Mouse (Mus musculus): ENCODE measurements around the gene Apex1.
"Not testable (repeated sequence)": the region's sequence is repeated elsewhere in the genome, so short reads cannot be mapped to it uniquely, and the experiment has no call there.

The Apex1 gene

DNA sequence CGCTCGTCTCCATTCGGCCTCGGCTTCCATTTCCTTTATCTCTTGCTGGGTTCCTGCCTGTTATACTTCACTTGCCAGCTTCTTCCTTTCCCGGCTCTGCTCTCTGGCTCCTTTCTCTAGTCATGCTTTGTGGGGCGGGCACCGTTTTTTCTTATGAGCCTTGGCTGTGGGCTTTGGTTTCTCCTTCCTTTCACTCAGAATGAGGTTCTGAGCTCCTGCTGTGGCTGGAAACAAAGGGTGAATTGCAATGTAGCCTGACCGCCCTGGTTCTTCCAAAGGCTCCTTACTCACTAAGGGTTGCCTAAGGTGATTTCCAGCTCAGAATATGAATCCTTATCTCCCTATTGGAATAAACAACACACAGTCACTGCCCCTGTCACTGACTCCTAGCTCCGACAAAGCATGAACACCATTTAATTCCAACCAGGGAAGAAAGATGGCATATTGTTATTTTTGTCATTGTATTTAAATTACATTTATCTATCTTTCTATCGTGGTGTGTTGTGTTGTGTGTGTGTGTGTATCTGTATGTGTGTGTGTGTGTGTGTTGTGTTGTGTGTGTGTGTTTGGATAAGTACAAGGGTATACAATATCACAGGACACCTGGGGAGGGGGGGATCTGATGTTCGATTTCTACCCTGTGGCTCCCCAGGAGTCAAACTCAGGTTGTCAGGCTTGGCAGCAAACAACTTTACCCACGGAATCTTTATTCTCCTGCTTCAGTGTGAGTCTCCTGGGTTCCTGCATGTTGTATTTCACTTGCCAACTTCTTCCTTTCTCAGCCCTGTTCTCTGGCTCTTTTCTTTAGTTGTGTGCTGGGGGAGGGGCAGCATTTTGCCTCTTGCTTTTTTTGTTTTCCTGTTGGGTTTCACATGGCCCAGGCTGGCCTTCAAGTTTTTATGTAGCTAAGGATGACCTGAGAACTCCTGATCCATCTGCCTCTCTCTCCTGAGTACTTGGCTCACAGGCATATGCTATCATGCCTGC lies 45.1 kb downstream of the Apex1 start:
- DNase-seq (ENCODE audit: low spot score in 2 of 2): peak in 1 of 2 experiments; percentile 29

DNA sequence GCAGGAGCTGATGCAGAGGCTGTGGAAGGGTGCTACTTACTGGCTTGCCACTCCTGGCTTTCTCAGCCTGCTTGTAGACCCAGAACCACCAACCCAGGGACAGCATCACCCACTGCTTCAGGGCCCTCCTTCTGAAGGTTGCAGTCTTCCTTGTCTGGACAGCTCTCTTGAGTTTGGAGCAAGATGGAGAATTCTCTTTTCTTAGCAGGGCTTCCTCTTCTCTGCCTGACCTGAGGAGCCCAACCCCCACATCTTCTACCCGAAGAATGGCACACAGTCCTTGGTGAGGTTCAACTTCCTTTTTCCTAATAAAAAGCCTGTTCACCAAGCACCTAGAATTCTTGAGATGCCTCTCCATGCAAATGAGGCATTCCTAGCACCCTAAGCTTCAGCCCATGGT lies 46.1 kb downstream of the Apex1 start:
- DNase-seq (ENCODE audit: low spot score in 2 of 2): no peak

DNA sequence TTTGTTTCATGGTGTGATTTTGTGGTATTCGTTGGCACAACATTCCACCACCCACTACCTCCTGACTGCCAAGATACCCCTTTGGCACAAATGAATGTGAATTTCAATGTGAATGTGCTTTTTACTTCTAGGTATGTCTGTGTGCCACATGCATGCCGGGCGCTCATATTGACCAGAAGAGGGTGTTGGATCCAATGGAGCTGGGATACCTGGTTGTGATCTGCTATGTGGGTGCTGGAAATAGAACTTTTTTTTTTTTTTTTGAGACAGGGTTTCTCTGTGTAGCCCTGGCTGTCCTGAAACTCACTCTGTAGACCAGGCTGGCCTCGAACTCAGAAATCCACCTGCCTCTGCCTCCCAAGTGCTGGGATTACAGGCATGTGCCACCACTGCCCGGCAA lies 48.3 kb downstream of the Apex1 start:
- not testable (repeated sequence) for DNase-seq (ENCODE audit: low spot score in 2 of 2)

DNA sequence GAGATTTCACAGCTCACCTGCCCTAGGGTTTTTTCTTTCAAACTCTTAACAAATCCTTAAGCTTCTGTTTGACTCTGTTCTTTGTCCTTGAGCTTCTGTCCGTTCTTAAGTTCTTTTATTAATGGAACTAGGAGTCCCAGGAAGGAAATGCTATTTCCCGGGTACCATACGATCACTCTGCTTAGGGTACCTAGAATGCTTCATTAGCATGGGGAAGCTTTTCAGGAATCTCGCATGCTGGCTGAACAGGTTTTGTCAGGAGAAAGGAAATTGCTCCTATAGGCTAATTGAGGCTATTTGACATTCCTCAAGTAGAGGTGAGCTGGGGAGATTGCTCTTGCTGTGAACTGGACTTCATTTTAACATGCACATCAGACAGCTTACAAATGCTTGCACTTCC lies 48.9 kb downstream of the Apex1 start:
- no peak for DNase-seq (ENCODE audit: low spot score in 2 of 2)

DNA sequence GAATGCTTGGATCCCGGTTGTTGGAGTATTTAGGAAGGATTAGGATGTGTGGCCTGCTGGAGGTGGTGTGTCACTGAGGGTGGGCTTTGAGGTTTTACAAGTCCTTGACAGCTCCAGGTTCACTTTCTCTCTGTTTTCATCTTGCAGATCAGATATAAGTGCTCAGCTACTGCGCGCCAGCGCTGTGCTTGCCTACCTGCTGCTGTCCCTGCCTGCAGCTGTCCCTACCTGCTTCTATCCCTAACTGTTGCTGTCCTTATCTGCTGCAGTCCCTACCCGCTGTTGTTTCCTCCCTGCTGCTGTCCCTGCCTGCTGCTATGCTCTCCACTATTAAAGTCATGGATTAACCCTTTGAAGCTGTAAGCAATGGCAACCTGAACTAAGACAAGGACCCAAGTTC lies 50.2 kb downstream of the Apex1 start:
- no peak for DNase-seq (ENCODE audit: low spot score in 2 of 2)

DNA sequence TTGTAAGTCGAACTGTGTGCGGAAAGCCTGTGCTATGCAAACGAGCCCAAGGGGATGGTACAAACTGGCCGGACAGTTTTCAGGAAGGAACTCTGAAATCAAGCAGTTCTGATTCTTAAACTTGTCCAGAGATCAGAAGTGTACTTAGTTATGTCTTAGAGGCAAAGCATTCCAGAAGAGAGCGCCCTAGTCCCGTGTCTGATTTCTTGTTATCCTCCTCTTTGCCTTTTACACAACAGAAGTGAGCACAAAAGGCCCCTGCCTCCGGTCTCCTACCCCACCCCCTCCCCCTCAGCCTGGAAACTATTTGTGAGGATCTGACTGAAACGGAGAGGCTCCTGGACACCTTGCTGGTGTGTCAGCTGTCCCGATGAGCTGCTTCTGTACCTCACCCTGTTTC lies 51.9 kb downstream of the Apex1 start:
- DNase-seq (ENCODE audit: low spot score in 2 of 2): peak in 1 of 2 experiments; percentile 23
